Mouse (Mus musculus): ENCODE results near the gene N6amt1.
A peak's percentile ranks its signal among the peaks of the same experiment; 100 is the strongest.

N6amt1 gene

DNA sequence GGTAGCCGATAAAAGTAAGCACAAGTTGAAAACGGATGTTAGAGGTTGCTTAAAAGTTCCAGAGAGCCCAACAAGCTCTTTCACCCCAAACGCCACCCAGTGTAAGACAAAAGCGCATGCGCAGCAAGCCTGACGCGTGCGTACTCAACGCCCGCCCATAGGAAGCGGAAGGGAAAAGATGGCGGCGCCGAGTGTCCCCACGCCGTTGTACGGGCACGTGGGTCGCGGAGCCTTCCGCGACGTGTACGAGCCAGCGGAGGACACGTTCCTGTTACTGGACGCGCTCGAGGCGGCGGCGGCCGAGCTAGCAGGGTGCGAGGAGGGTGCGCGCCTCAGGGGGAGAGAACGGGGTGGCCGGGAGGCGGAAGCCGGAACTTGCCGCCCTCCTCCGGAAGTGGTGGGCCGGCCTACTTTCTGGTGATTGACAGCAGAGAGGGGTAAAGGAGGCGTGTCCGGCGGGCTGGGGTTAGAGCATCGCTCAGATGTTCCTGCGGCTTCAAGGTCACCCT lies at the start of gene N6amt1:
Gene N6amt1 (plus strand): TSS at position 111 of the 509 bp plus-strand sequence.
- DNase-seq (ENCODE audit: low spot score): peak; percentile 94

DNA sequence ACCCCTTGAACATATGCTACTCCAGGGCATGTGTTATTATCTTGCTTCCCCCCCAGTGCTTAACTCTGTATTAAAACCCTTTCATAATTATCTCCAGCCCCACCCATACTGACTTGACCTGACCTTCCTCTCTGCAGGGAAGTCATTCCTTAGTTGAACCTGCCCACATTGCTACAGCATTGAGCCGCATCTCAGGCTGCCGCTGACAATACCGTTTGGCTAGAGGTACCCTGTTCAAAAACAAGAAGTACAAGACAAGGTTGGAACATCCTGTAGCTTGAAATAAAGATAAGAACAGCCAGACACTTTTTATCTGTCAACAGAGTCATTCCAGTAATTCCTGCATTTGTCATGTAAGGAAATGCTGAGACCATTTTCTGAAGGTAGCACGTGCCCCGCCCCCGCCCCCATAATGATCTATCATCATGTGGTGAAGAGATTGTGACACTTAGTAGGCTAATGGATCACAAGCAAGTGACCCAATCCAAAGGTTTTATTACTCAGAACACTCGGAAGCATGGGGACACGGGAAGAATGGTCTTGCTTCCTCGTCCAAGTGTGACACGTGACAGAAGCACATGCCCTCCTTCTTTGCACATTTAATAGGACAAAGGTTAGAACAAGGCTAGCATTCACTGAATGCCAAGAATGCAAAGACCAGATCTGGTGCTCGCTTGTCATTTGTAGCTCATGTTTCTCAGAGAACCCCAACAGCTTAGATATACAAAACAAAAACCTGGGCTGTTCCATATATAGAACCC lies 48.6 kb upstream of the N6amt1 start:
- DNase-seq (ENCODE audit: low spot score): no peak

DNA sequence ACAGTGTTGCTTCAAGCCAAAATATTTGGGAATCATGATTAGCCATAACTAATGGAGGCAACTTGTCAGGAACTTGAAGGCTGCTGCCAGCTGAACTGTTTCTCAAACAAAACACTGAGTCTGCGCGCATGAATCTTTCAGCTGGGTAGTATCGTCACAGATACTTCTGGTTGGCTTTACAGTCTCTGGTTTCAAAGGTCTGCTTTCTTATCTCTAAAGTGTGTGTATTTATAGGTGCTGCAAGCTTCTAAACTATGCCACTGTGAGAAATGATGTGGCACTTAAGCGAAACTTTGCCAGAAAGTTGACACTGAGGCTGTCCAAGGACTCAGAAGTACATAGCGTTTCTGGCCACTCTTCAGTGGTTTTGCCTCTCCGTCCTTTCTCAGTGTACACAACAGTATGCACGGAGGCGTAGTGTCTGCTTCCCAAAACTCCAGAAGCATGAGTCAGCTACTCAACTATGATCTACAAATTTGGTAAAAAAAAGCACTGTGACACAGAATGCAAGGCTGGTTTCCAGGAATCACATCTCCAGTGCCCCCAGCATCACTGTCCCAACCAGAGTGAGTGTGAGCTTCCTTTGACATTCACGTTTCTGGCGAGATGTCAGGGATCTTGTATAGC lies 46.8 kb upstream of the N6amt1 start:
- DNase-seq (ENCODE audit: low spot score): no peak

DNA sequence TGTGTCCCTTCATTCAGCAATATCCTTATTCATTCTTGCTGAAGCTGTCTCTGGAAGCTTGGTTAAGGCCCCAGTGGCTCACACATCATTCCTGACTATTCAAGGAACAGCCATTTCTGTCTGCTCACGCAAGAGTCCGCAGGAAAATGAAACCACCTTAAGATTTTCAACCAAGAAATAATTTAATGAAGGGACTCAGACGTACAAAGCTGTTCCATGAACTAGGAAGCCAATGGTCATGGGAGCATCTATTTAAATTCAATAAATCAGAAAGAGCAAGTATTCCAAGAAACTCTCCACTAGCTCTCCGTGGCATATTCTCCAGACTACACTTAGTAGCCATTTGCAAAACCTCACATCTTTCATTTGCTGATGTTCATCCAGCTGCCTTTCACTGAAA lies 43.3 kb upstream of the N6amt1 start:
- DNase-seq (ENCODE audit: low spot score): no peak

DNA sequence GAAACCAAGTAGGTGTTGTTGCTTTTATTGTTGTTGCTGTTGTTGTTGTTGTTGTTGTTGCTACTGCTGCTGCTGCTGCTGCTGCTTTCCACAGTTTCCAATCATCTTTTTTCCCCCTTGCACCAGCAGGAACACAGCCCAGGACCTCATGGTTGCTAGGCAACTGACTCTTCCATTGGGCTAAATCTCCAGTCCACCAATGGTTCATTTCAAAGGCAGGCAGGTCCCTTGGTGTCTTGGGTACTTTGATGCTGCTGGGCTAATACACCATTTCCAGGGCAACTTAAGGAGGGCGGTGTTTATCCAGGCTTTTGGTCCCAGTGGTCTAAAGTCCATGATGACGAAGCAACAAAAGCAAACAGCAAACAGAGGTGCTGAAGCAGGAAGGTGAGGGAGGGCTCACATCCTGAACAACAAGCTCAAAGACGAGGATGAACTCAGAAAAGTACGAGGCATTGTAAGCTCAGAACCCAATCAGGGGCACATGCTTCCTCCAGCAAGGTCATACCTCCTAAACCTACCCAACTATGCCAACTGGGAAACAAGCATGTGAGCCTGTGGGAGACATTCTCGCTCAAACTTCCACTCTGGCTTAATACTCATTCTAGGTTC lies 35.7 kb upstream of the N6amt1 start:
- no peak for DNase-seq (ENCODE audit: low spot score)

DNA sequence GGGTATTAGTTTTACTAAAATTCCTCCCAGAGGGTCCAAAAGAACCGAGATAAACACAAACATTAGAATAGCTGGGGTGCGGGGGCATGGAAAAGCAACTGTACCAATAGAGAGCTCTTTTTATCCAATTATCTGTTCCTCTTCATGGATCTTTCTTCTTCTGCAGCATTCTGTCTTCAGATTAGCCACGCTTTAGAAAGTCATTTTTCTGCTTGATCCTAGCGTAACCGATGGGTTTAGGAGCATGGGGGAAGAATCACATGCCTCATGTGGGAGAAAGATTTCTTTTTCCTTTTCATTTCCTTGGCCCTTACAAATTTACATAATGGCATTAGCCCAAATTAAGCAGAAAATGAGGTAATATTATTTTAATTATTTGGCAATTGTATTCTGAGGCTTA lies 35.0 kb upstream of the N6amt1 start:
- no peak for DNase-seq (ENCODE audit: low spot score)

DNA sequence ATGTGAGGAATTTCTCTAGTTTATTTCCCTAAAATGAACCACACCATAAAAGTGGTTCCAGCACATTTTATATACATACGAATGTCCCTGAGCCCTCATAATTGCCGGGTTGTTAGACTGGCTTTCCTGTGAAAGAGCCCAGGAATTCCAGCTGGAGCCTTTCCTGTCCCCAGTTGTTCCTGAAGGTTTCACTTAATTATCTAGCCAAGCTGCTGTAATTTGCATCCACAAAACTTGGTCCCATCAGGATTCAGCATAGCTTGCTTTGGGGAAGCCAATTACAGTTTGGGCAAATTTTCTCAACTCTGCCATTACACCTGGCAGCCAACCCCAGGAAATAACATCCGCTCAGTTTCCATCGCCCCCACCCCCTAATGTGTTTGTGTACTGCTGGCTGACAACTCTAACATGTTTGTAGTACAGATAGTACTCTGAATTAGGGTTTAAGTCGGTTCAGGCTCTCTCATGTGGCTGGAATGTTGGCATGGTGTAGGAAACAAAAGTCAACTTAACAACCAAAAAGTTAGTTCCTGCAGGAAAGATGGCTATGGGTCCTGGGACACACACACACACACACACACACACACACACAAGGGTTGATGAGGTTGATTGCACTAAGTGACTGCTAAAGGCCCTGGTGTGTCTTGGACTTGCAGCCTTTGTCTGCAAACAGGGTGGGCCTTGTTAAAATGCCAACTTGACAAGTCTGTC lies 34.3 kb upstream of the N6amt1 start:
- no peak for DNase-seq (ENCODE audit: low spot score)

DNA sequence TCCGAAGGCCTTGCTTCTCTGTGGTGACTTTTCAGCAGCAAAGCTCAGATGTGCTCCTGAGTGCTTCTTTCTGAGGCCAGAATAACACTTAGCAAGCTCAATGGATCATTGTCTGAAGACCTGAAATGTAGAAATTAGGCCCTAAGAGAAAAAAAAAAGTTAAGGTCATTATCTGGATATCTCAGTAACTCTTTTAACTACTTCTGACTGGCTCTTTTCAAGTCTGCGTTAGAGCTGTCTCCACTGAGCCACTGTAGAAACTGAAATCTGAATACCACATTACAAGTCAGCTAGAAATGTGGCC lies 33.8 kb upstream of the N6amt1 start:
- no peak for DNase-seq (ENCODE audit: low spot score)

DNA sequence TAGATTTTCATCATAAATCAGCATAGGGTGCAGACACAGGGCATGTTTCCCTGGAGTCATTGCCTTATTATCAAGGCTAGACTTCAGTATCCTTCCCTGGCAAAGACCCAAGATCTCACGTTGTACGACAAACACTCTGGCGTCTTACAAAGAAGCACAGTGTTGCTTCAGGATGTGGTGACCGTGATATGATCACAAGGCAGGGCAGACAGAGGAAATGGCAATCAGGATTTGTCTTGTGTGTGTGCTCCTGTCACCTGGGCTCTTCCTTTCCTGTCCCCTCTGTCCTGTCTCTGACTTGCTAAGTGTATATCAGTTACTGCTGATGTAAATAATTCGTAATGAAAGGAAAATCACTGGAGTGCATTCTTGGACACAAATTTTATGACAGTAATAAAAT lies 29.4 kb upstream of the N6amt1 start:
- DNase-seq (ENCODE audit: low spot score): no peak

DNA sequence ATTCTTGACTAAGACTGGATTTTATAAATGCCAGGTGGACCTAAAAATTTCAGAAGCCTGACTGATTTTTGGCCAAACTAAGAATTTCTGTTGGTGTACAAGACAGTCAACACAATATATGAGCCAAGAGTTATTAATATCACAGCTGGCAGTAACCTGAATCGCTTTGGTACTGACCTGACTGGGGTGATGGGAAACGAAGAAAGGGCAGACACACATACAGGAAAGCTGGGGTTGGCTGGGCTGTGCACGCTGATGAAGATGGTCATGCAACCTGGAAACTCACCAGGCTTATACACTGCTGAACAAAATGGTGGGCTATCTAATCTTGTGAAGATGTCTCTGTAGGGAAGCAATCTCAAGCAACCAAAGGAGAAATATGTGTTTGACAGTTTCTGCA lies 24.0 kb upstream of the N6amt1 start:
- no peak for DNase-seq (ENCODE audit: low spot score)

DNA sequence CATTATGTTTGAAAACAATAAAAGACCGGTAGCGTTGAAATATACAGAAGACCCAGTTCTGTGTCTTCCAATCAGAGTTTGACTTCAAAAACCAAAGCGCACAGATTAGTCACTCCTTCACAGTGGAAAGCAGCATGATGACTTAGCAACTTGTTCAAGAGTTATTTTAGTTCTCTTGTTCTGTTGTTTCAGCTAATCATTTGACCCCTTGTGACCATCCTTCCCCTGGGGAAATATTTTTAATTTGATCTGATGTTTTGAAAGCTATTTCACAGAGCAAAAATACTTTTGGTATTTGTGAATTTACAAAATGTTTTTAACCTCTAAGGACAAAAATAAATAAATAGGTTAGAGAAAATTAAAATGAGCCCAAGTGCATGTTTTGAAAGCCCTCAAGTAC lies 19.2 kb upstream of the N6amt1 start:
- no peak for DNase-seq (ENCODE audit: low spot score)

DNA sequence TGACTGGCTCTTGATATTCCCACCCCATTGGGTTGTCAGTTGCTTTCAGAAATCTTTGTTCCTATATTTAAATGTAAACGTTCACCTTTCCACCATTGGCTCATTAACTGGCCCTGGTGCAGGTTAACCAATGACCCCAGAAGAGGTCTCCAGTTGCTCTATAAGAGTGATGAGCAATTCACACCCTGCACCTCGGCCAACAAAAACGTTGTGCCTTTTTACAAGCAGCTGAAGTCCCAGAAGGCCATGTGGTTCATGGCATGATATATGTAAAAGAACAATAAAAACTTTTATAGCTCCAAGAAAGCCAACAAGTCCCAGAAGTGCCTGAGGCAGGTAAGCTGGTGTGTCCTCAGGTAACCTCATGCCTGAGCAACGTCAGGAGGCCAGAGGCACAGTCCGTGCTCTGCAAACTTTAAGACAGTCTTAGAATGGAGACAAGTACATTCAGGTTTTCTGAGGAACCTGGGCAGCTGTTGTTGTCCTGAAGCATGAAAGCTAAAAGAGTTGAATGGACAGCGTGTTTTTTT lies 12.9 kb upstream of the N6amt1 start:
- no peak for DNase-seq (ENCODE audit: low spot score)

DNA sequence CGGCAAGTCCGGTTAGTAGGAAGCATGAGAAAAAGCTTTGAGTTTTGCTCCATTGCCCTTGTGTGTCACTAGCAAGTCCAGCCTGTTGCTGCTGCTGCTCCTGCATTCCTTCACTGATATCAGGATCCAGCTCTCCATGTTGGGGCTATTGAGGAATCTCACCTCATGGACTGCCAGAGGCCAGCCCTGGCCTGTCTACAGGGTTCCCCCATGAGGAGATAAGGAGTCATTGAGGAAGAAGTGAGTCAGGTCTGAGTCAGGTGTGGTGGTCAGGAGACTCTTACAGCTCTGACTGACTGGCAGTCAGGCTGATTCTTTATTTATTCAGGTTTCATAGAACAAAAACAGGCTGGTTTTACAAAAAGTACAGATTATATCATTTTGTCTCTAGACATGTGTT lies 5.9 kb upstream of the N6amt1 start:
- DNase-seq (ENCODE audit: low spot score): no peak

DNA sequence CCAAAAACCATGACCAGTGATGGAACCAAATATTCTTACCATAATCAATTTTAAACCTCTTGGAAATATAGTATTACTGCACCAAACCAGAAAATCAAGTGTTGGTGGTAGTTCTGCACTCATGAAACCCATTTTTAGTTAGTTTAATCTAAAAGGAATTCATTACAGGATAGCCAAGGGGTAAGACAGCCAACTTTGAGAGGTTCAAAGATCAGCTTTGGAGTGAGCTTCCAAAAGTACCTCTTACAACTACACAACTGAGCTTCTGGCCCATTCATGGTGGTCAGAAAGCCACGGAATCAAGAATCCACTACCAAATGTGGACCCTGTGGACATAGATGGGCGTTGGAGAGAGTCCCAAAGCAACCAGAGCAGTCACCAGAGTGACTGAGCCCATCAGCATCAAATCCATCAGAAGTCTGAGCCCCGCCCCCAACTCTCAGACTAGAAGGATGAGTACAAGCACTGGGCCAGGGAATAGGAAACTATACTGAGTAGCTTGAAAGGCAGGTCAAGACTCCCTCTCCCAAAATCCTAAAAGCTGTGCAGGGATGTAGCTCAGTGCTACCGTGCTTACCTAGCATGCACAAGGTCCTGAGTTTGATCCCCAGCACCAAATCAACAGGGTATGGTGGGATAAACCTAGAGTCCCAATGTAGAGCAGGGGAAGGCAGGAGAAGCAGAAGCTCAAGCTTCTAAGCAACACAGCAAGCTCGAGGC lies 2.4 kb upstream of the N6amt1 start:
- DNase-seq (ENCODE audit: low spot score): no peak

DNA sequence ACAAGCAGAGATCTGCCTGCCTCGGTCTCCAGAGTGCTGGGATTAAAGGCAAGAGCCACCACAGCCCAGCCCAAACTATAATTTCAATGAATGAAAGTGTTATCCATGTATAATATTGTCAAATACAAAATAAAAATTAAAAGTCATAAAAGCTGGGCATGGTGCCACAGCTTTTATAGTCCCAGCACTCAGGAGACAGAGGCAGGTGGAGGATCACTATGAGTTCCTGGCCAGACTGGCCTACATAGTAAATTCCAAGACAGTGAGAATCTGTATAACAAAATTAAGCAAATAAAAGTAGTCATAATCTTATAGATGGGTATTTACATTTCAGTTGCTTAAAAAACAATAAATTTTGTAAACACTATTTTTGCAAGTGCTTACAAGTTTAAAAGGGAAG lies 380 bp upstream of the N6amt1 start:
- DNase-seq (ENCODE audit: low spot score): no peak

DNA sequence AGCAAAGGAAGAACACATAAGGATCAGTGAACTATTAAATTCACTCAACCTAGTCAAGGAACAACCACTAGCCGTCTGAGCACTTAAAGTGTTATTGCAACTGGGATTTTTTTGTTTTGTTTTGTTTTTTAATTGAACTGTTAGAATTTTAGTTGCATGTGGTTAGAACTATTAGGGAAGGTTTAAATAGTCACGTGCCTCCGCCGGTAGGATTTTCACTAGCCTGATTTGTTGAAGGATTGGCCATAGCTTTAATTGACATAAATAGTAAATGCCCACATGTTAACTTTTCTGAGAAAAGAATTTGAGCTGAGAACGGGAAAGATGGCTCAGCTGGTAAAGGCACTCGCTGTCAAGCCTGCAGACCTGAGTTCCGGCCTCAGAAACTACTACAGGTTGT lies 763 bp downstream of the N6amt1 start:
- DNase-seq (ENCODE audit: low spot score): no peak

DNA sequence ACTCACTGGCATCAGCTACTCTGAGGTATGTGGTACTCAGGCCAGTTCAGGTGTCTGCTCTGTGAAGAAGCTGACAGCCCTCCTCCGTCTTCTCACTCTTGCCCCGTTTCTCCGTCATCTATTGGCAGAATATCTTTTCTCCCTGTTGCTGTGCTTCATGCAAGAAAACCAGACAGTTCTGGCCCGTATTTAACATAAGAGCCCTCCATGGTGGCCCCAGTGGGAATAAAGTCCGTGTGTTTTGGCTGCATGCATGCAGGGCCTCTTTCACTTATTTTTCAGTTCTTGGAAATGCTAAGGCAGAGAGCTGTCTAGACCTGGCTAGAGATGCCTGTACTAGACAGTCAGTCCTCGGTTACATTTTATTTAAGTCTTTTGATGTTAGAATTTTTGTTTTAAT lies 6.1 kb downstream of the N6amt1 start:
- DNase-seq (ENCODE audit: low spot score): no peak

DNA sequence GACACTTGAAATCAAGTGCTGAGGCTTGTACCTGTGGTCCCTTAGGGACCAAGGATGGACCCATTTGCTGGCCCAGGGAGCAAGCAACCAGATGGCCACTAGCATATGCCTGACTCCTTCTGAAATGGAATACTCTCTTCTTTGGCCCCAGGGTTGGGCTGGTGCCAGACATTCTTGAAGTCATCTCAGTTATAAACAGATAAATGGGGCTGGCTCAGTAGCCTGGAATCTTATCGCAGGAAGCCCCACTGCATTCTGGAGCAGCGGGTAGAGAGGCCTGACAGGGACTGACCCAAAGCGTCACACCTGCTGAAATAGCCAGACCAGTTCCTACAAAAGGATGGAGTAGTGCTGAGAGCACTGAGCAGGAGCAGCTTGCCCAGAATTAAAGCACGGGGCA lies 10.2 kb downstream of the N6amt1 start:
- no peak for DNase-seq (ENCODE audit: low spot score)

DNA sequence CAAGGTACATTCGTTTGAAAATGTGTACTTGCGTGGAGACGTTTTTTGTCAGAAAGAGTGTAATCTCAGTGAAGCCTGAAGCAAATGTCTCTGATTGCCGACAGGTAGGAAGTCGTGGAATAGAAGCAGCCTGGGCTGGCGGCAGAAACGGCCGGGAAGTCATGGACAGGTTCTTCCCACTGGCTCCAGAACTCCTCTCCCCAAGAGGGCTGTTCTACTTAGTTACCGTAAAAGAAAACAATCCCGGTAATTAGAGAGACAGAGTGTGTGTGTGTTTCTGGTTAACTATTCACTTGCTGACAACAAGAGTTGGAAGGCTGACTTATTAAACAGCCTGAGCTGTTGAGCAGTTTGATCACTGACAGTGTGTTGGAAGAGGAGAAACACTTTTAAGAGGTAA lies 12.1 kb downstream of the N6amt1 start:
- no peak for DNase-seq (ENCODE audit: low spot score)

DNA sequence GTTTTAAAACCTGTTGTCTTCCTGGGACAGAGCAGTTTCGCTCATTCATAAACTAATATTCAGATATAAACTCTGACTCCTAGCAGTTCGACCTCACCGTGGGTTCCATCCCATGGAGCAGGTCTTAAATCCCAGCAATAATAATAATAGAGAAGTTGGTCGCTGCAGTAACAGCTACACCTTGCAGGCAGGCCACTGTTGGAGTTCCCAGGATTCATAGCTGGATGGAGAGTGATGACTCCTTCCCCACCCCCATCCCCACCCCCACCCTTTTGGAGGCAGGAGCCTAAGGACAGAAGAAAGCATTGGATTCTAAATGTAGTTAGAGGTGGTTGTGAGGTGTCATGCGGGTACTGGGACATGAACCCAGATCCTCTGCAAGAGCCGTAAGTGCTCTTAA lies 12.5 kb downstream of the N6amt1 start:
- DNase-seq (ENCODE audit: low spot score): no peak

DNA sequence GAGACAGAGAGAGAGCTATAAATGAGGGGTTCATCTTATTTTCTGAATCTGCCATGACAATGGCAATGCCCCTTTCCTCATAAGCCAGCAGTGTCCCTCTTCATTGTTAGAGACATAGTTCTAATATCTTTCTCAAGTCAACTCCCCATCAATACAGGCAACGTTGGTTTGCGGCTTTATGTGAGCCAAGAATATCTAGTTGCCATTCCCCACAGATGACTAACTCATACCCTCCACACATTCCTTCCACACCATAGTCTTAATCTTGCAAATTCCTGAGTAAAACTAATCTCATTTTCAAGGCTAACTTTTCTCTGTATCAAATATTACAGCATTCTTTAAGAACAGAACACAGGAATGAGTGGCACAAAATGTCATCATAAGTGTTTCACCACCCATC lies 29.0 kb downstream of the N6amt1 start:
- no peak for DNase-seq (ENCODE audit: low spot score)

DNA sequence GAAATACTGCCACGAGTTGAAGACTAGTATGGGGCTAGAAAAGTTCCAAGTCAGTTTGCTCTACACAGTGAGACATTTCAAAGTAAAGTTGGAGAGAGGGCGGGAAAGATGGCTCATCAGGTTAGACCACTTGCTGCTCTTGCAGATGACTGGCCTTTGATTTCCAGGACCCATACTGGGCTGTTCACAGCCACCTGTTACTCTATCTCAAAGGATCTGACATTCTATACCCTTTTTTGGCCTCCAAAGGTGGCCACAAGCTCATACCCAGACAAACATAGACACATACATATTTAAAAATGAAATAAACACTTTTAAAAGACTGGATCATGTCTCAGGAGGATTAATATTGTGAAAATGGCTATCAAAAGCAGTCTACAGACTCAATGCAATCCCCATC lies 30.4 kb downstream of the N6amt1 start:
- no peak for DNase-seq (ENCODE audit: low spot score)
